Mouse (Mus musculus) layer of hippocampus, postnatal 36 days (tissue): ENCODE measurements at regions not wholly inside any gene's neighbourhood (a gene's known extent, or its start where the extent isn't known, plus 50 kb on each side); places are given as distances from the start of the nearest gene placed in this dataset.

Experiments
- DNase-seq, 2 experiments: peaks; one replicate each; pipeline ENCODE4 v3.0.0; 2022

DNA sequence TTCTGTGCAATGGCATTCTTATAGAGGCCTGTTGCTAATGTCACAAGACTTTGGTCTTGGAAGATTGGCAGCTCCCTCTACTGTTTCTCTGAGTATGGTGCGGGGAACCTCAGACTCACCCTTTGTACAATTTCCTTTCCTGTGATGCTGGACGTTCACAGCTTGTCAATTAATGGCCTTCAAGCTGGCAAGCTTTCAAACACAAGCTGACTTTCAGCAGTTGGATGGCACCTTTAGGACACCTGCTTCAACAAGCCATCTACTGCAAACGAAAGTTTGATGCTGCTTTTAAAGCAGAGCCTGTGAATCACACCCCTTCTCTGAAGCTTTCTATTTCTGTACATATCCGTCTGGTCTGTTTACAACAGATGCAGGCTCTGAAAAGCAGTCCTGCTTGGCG, 841.0 kb upstream of the Ptprd start:
- DNase-seq, result peak; percentile 10 to 15
